Mouse (Mus musculus): ENCODE data around the gene Il21. TPM values are rescaled to one million over a fixed set of nuclear protein-coding genes. Genes with fewer than 3 reads are reported as not detected.
A peak's percentile ranks its signal among the peaks of the same experiment; 100 is the strongest.

The Il21 gene
- total RNA-seq (2021): not detected
- long read RNA-seq, experiment 1: 0 reads
- long read RNA-seq, experiment 2: 0 reads

DNA sequence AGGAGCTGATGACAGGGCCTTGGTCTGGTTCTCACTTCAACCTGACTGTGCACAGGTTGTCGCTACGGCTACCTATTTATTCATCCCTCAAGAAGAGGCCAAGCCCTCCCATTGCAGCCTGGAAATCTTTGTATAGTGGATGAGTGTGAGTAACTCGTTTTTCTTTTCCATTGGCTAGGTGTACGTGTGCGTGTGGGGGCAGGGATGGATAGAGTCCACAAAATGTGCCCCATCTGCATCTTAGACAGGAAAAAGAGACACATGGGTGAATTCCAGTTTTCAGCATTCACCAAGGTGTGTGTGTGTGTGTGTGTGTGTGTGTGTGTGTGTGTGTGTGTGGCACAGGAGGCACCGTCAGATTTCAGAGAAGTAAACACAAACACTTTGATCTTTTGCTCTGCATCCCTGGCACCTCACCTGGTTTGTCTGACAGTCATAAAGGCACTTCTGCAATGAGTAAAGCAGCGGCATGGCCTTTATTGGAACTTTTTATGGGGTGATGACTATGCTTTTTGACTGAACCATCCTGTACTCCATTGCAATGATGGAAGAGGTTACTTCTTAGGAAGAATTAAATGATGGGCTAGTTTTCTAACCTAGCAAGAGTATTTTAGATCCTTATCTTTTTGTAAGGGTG is at the start of gene Il21:
Il21 (minus strand) TSS at position 51 of the 637 bp plus-strand sequence.
- DNase-seq: no peak

DNA sequence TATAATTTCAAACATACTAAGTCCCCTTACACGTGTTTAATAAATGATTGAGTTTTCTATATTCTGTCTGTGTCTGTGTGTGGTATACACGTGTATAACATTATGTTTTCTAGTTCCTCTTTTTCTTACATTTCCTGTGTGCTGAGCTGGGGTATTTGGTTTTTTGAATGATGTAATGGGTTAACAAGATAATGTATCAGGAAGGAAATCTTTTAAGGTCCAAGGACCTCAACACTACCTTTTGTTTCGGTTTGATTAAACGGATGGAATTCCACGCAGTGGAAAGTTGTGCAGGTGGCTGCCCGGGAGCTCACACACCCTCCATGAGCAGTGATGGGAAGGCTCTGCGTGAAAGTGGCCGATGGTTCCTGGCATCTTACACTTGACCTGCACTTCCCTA is 48.4 kb upstream of the Il21 start:
- intact Hi-C loops (cut with DNase I): no loop called here
- DNase-seq: no peak

More for the DNA sequence above, at the start of gene Il21:
- intact Hi-C loops (cut with DNase I): no loop called here

DNA sequence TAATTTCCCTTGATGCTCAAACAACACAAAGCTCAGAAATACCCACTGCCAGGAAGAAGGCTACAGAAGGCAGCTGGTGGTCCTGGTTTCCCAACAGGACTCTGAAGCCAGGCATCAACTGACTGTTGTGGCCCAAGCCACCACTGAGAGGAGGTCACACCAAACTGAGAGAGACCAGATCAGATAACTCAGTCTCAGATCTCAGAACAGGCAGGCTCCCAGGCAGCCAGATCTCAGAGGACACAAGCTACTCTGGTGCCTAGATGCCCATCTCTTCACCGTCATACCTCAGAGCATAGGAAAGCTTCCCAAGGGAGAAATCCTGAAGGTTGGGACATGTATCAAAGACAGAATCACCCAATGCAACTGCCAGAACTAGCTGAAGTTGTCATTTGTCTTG is 47.8 kb upstream of the Il21 start:
- no peak for DNase-seq
- intact Hi-C loops (cut with DNase I): no loop called here

- intact Hi-C loops (cut with DNase I): no loop called here
Observed at GRCm38 (mm10) chr3:37274661-37275060, 42.2 kb upstream of the Il21 start.

GRCm38 (mm10) chr3:37273092-37273491 is 40.7 kb upstream of the Il21 start:
- intact Hi-C loops (cut with DNase I): no loop called here
- DNase-seq: no peak

More at GRCm38 (mm10) chr3:37274661-37275060, 42.2 kb upstream of the Il21 start:
- no peak for DNase-seq

- peak; percentile 35 to 65 for DNase-seq
- intact Hi-C loops (cut with DNase I): no loop called here
Observed at GRCm38 (mm10) chr3:37271209-37271608, 38.8 kb upstream of the Il21 start.

DNA sequence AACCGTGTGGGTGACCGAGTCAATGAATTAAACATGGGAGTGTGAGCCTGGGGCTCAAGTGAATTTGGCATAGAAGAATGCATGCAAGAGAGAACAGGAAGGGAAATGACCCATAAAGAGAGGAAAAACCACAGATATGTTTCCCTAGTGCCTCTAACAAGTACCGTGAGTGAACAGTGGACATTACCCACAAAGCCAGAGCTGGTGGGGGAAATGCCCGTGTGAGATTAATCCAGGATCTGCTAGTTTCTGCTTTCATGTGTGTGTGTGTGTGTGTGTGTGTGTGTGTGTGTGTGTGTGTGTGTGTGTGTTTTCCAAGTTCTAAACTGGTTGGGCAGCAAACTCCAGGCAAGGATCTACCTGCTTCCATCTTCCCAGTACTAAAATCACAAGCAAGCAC is 37.5 kb upstream of the Il21 start:
- intact Hi-C loops (cut with DNase I): no loop called here
- DNase-seq: no peak

DNA sequence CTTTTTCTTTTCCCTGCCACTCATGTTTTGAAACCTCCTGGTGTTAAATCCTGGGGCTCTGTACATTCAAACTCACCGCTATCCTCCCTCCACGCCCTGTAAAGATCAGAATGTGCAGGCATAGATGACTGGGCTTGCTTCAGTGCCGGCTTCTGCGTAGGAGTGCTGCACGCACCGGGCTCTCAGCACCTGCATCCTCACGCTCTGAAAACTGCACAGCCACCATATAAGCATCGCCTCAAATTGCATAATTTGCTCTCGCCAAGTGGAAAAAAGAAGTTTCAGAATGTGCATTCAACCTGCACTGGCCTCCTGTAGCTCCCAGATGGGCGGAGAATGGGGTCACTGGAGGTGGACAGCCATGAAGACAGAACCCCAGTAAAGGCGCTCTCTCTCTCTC is 35.9 kb upstream of the Il21 start:
- no peak for DNase-seq
- intact Hi-C loops (cut with DNase I): no loop called here

- intact Hi-C loops (cut with DNase I): no loop called here
- no peak for DNase-seq
Observed at GRCm38 (mm10) chr3:37259331-37259999, 27.0 kb upstream of the Il21 start.

DNA sequence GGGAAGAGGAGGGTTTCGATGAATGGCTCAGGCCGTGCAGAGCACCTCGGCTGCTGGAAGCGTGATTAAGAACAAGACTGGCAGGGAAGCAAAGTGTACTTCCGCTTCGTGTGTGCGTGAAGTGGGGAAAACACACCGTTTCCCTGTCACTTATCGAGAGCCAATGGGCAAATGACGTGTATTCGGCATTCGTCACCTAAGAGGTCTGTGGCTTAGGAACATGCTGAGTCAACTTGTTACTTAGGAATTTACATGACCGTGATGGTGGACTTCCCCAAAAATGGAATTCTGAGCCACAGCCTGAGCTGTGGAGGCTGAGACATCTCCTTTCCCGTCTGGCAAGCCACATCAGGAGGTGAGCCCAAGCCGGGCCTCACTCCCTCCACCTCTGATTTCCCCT is 25.3 kb upstream of the Il21 start:
- no peak for DNase-seq
- intact Hi-C loops (cut with DNase I): no loop called here

DNA sequence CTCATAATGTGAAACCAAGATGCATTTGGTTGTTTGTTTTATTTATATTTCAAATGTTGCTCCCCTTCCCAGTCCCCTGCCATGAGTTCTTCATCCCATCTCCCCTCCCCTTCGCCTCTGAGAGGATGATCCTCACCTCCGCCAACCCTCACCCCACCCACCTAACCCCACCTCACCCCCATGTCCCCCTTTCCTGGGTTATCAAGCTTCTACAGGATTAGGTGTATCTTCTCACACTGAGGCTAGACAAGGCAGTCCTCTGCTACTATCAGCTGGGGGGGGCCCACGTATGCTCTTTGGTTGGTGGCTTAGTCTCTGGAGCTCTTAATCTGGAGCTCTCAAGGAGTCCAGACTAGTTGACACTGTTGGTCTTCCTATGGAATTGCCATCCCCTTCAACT is 18.5 kb upstream of the Il21 start:
- intact Hi-C loops (cut with DNase I): no loop called here
- no peak for DNase-seq

- intact Hi-C loops (cut with DNase I): no loop called here
Observed at GRCm38 (mm10) chr3:37235025-37235424, 2.6 kb upstream of the Il21 start.

GRCm38 (mm10) chr3:37231153-37231552 is 1.3 kb downstream of the Il21 start:
- intact Hi-C loops (cut with DNase I): no loop called here
- no peak for DNase-seq

More at GRCm38 (mm10) chr3:37235025-37235424, 2.6 kb upstream of the Il21 start:
- DNase-seq: no peak

DNA sequence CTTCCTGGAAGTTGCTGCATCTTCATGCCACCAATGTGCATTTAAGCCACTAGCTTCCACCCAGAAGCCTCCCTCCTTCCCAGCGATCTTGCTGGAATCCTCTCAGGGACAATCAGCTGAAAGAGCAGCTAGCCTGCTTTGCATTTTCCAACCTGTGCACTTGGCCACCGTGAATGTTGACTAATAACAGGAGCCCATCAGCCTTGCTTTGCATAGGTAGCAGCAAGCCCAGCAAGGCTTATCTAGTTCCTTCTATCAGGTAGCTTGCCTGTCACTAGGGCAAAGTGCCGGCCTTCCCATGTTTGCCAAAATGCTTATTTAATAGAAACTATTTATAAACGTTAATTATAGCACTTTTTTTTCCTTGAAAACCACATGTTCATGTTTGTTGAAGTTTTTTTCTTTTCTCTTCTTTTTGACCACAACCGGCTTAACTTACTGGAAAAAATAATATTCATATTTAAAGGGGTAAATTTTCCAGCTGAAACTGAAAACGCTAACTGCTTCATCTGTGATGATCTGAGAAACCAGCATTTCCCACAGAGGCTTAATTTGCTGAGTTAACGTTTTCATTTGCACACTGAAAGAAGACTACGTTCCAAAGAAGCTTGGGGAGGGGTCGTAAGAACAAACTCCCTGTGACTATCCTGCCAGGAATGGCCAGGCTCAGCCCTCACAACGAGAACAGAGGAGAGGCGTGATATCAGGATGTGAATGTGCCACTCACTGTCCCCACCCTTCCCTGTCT is 3.2 kb downstream of the Il21 start:
- intact Hi-C loops (cut with DNase I): no loop called here
- no peak for DNase-seq

DNA sequence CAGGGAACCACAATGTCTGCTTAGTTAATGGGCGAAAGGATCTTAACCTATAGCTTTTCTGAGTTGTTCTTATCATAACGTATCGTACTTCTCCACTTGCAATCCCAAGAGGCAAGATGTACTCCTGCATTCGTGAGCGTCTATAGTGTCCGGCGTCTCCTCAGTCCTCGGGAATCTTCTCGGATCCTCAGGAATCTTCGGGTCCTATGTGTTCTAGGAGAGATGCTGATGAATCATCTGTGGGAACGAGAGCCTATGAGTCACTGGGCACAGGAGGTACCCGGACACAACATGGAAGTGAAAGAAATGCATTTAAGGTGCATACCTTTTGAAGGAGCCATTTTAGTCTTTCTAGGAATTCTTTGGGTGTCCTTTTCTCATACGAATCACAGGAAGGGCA is 7.3 kb downstream of the Il21 start:
- intact Hi-C loops (cut with DNase I): no loop called here

GRCm38 (mm10) chr3:37219071-37219470 is 13.4 kb downstream of the Il21 start:
- peak in 1 of 2 experiments; percentile 40 for DNase-seq
- intact Hi-C loops (cut with DNase I): loop anchor here (2.0 kb wide), 1 partner anchor 196 kb away; no protein-coding TSS in a partner anchor

More for the DNA sequence above, 7.3 kb downstream of the Il21 start:
- no peak for DNase-seq

GRCm38 (mm10) chr3:37205226-37205800 is 27.1 kb downstream of the Il21 start:
- intact Hi-C loops (cut with DNase I): loop anchor here (10.0 kb wide), 2 partner anchors 231 to 341 kb away; partner anchors contain the start of gene 4932438A13Rik
- DNase-seq: no peak

GRCm38 (mm10) chr3:37204556-37204955 is 27.9 kb downstream of the Il21 start:
- peak; percentile 23 to 54 for DNase-seq
- intact Hi-C loops (cut with DNase I): loop anchor here (1.0 to 10.0 kb wide), 3 partner anchors 131 to 340 kb away; partner anchors contain the start of gene 4932438A13Rik

- intact Hi-C loops (cut with DNase I): loop anchor here (1.0 to 10.0 kb wide), 3 partner anchors 131 to 339 kb away; partner anchors contain the start of gene 4932438A13Rik
- DNase-seq: peak; percentile 75 to 88
Observed at GRCm38 (mm10) chr3:37203984-37204428, 28.4 kb downstream of the Il21 start.

- DNase-seq: no peak
- intact Hi-C loops (cut with DNase I): loop anchor here (10.0 kb wide), 2 partner anchors 228 to 338 kb away; partner anchors contain the start of gene 4932438A13Rik
Observed at GRCm38 (mm10) chr3:37202856-37203255, 29.6 kb downstream of the Il21 start.

Data from heart, postnatal 14 days (tissue).